Mouse (Mus musculus) heart, adult 18-20 months (tissue): ENCODE data around the gene Mdk. TPM values are rescaled to one million over a fixed set of nuclear protein-coding genes. Genes with fewer than 3 reads are reported as not detected.

Experiments
- DNase-seq, 2 experiments: peaks; one replicate each; pipeline ENCODE4 v3.0.0; 2021 to 2022; ENCODE audit warnings: mixed read lengths in 1 of 2
- long read RNA-seq, 2 experiments: library from polyadenylated mRNA; stranded (forward); transcript quantifications; one replicate each; pipeline ENCODE4 v2.0.0; 2021
- total RNA-seq, 2 experiments: library from RNA; stranded (reverse); gene quantifications; 2 replicates each; pipeline ENCODE4 v1.2.3; 2021

The Mdk gene
- 1 to 10 TPM; 2.3 to 2.9 TPM for total RNA-seq
- long read RNA-seq, experiment 1, partial matches to known transcripts, result 0 of 1 reads
- long read RNA-seq, experiment 1, other reads (novel, unspliced or antisense), result 0 of 1 reads
- long read RNA-seq, experiment 2, result 0 reads

- DNase-seq, result no peak
Observed at GRCm38 (mm10) chr2:91932160-91932711, at the start of gene Mdk. Mdk (minus strand) TSS chr2:91932297.

- no peak for DNase-seq
Observed at GRCm38 (mm10) chr2:91980830-91981229, 48.7 kb upstream of the Mdk start.

- DNase-seq, result no peak
Observed at GRCm38 (mm10) chr2:91980245-91980644, 48.1 kb upstream of the Mdk start.

- DNase-seq, result no peak
Observed at GRCm38 (mm10) chr2:91978547-91978946, 46.5 kb upstream of the Mdk start.

GRCm38 (mm10) chr2:91977960-91978359 lies 45.9 kb upstream of the Mdk start:
- no peak for DNase-seq

- DNase-seq, result no peak
Observed at GRCm38 (mm10) chr2:91975581-91976541, 43.8 kb upstream of the Mdk start, which contains the start of gene Dgkz. Dgkz (minus strand) TSS chr2:91975864.

GRCm38 (mm10) chr2:91973416-91974135 lies 41.5 kb upstream of the Mdk start:
- DNase-seq, result no peak

GRCm38 (mm10) chr2:91972121-91972566 lies 40.0 kb upstream of the Mdk start:
- DNase-seq, result peak in 1 of 2 experiments; percentile 40

- peak; percentile 70 to 81 for DNase-seq
Observed at GRCm38 (mm10) chr2:91971231-91972097, 39.4 kb upstream of the Mdk start.

GRCm38 (mm10) chr2:91967962-91968361 lies 35.9 kb upstream of the Mdk start:
- peak; percentile 70 to 81 for DNase-seq

- DNase-seq, result no peak
Observed at GRCm38 (mm10) chr2:91966367-91966766, 34.3 kb upstream of the Mdk start.

GRCm38 (mm10) chr2:91965417-91965816 lies 33.3 kb upstream of the Mdk start:
- DNase-seq, result peak; percentile 78 to 91

- no peak for DNase-seq
Observed at GRCm38 (mm10) chr2:91964610-91965204, 32.6 kb upstream of the Mdk start.

- peak; percentile 97 for DNase-seq
Observed at GRCm38 (mm10) chr2:91963443-91963932, 31.4 kb upstream of the Mdk start.

GRCm38 (mm10) chr2:91962864-91963401 lies 30.8 kb upstream of the Mdk start:
- DNase-seq, result peak in 1 of 2 experiments; percentile 37

GRCm38 (mm10) chr2:91961901-91962761 lies 30.0 kb upstream of the Mdk start:
- no peak for DNase-seq

- no peak for DNase-seq
Observed at GRCm38 (mm10) chr2:91960459-91960858, 28.4 kb upstream of the Mdk start.

GRCm38 (mm10) chr2:91959544-91960410 lies 27.7 kb upstream of the Mdk start:
- no peak for DNase-seq
